Mouse (Mus musculus) hindbrain, embryonic 16.5 days (tissue): ENCODE measurements around the gene Tex26. TPM values are rescaled to one million over a fixed set of nuclear protein-coding genes. Genes with fewer than 3 reads are reported as not detected.

ENCODE experiments used
- ATAC-seq: fragments of 200-750 bp; cut with Nextera tagmentation; 2 replicates; pipeline ENCODE4 v1.8.0; 2017; ENCODE audit warnings: moderate TSS enrichment, moderate library complexity
- H3K27ac ChIP-seq: fragments of 300-500 bp; sonication (generic); 2 replicates; pipeline ENCODE4 v1.5.1; 2014; ENCODE audit warnings: low read depth, mild to moderate bottlenecking, control low read depth, low read length, moderate library complexity
- H3K27me3 ChIP-seq: fragments of 300-500 bp; sonication (generic); replicated peaks from 2 replicates; pipeline ENCODE4 v1.6.1; 2014; ENCODE audit warnings: low read length; ENCODE audit not compliant: control insufficient read depth, insufficient read depth
- H3K36me3 ChIP-seq: fragments of 300-500 bp; sonication (generic); 2 replicates; pipeline ENCODE4 v1.6.1; 2014; ENCODE audit warnings: mild to moderate bottlenecking, low read length, moderate library complexity, mixed read lengths; ENCODE audit not compliant: control insufficient read depth, insufficient read depth
- H3K4me1 ChIP-seq: fragments of 300-500 bp; sonication (generic); 2 replicates; pipeline ENCODE4 v1.6.1; 2014; ENCODE audit warnings: low read depth, low read length; ENCODE audit not compliant: control insufficient read depth, insufficient read depth
- H3K4me2 ChIP-seq: fragments of 300-500 bp; sonication (generic); 2 replicates; pipeline ENCODE4 v1.6.1; 2014; ENCODE audit warnings: mild to moderate bottlenecking, low read length, control low read depth, moderate library complexity
- H3K4me3 ChIP-seq: fragments of 300-500 bp; sonication (generic); 2 replicates; pipeline ENCODE4 v1.5.1; 2014; ENCODE audit warnings: mild to moderate bottlenecking, low read length, control low read depth, moderate library complexity
- H3K9ac ChIP-seq: fragments of 300-500 bp; sonication (generic); 2 replicates; pipeline ENCODE4 v1.6.1; 2014; ENCODE audit warnings: low read depth, mild to moderate bottlenecking, control low read depth, low read length, moderate library complexity
- H3K9me3 ChIP-seq: fragments of 300-500 bp; sonication (generic); 2 replicates; pipeline ENCODE4 v1.6.1; 2014; ENCODE audit warnings: mild to moderate bottlenecking, low read length, moderate library complexity; ENCODE audit not compliant: control insufficient read depth
- WGBS: fragments of 180-500 bp; shearing (Covaris S2); extraction: QIAGEN DNeasy Blood & Tissue Kit; methylation state at CpG from one replicate; pipeline ENCODE4 v1.1.7; 2014; 5-methylcytosine and 5-hydroxymethylcytosine counted together
- polyA plus RNA-seq: library from polyadenylated mRNA; unstranded; fragments of >200 nt; fragmentation: Nextera tagmentation; extraction: Ambion mirVana; gene quantifications from 2 replicates; pipeline ENCODE4 v1.2.1, GENCODE M21; 2015

Gene Tex26
- polyA plus RNA-seq, 1 experiment from 2014 or later, result 1.4 TPM

DNA sequence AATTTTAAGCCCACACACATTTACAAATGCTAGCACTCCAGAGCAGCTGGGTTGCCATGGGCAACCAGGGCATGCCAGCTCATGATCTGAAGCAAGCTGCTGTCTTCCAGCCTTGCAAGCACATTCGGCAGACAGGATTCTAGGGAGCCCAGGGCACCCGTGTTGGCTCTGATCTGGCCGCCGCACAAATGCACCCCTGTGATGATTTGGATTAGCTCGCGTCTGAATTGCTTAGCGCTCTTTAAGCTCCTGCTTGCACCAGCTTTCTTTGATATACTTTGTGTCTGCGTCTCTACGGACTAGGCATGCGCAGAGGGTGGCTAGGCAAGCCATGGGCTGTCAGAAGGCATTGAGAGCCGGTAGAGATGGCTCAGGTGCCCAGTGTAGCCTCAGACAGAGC, 49.7 kb downstream of the Tex26 start:
- Histone ChIP-seq H3K27ac (peak overlapping the region; percentile 86), H3K4me1 (peaks cover 27% of the 10 kb centered on the region), H3K27me3 (no peaks in the 10 kb centered on the region), H3K9ac (peak overlapping the region; percentile 56), H3K9me3 (no peaks in the 10 kb centered on the region), H3K4me2 (peak overlapping the region; percentile 59), H3K4me3 (peak overlapping the region; percentile 18), H3K36me3 (no peaks in the 10 kb centered on the region)
- peak; percentile 92 for ATAC-seq
- 10% methylated on average over 11 of the region's 11 CpGs for WGBS

DNA sequence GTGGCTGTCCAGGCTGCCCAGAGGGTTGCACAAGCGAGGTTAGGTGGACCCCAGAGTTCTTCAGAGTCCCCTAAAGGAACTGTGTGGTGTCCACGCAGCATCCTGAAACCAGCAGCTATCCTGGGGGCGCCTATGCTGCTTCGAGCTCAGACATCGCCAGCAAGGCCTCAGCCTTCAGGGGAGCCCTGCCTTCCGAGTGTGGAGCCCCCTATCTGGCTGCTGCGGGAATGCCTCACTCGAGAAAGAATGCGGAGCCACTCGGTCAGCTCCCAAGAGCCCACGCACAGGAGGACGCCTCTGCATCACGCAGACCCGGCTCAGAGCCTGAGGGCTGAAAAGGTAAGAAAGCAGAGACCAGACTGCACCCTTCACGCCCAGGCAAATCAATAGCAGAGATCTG, 50.8 kb downstream of the Tex26 start:
- WGBS, result 48% methylated on average over 15 of the region's 15 CpGs
- Histone ChIP-seq H3K4me1 (peaks cover 29% of the 10 kb centered on the region), H3K9ac (peak overlapping the region; percentile 13; the same call in 1 of the 2 replicates), H3K4me3 (no peak overlapping the region), H3K36me3 (no peaks in the 10 kb centered on the region), H3K9me3 (no peaks in the 10 kb centered on the region), H3K27me3 (no peaks in the 10 kb centered on the region), H3K27ac (peak overlapping the region; percentile 86), H3K4me2 (no peak overlapping the region)
- no peak for ATAC-seq

DNA sequence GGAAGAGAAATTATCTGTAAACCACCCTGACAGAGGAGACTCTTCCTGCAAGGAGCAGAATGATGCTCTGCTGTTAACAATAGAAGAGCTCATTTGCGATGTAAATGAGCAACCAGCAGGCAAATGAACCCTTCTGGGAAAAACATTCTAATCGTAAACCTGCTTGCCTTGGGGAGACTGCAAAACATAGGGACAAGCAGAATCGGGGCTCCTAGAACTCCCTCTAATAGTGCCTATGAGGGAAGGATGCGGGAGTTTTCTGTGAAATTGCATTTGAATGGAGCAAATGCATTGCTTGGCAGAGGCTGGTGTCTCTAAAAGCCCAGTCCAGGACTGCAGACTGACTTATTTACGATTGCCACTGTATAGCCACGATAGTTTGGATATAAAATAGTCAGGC, 56.2 kb downstream of the Tex26 start:
- H3K27ac ChIP-seq, result peak overlapping the region; percentile 73
- no peak overlapping the region for H3K9ac ChIP-seq
- no peaks in the 10 kb centered on the region for H3K36me3 ChIP-seq
- peaks cover 24% of the 10 kb centered on the region for H3K4me1 ChIP-seq
- H3K4me2 ChIP-seq, result no peak overlapping the region
- no peaks in the 10 kb centered on the region for H3K27me3 ChIP-seq
- H3K4me3 ChIP-seq, result no peak overlapping the region
- H3K9me3 ChIP-seq, result no peaks in the 10 kb centered on the region
- WGBS, result 13% methylated on average over 6 of the region's 6 CpGs
- peak; percentile 40 for ATAC-seq

DNA sequence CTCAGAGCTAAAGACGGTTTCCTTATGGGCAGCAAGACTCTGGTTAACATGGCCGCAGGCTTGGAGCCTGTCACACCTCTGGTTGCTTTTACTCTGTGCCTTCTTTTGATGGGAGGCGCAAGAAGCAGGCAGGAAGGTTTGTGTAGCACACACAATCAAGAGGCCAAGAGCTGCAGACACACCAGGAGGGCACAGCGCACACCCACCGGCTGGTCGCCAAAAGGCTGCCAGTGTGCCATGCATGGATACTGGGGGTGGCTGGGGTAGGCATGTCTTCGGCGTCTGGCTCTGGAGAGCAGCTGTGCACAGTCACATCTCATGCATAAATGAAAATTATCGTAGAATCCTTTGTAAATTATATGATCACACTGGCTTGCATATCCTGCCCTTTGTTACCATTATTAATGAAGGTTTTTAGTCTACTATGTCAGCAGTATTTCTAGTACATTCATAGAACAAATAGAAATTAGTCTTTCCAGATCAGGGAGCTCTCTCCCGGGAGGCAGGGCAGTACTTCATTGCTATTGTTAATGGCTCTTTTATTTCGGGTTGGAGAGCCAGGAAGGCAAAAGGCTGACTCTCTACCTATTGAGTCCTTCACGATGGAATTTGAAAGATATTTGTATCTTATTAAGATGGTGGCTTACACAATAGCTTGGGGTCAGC, 57.1 kb downstream of the Tex26 start:
- H3K27me3 ChIP-seq, result no peaks in the 10 kb centered on the region
- H3K9me3 ChIP-seq, result no peaks in the 10 kb centered on the region
- peak overlapping the region; percentile 73 for H3K27ac ChIP-seq
- peaks cover 24% of the 10 kb centered on the region for H3K4me1 ChIP-seq
- no peaks in the 10 kb centered on the region for H3K36me3 ChIP-seq
- no peak overlapping the region for H3K4me2 ChIP-seq
- 24% methylated on average over 12 of the region's 12 CpGs for WGBS
- 0 out of 2 replicates have a peak overlapping the region, but pooled peaks have one; percentile 14 for H3K9ac ChIP-seq
- ATAC-seq, result peak; percentile 60; the same call in 1 of the 2 replicates
- H3K4me3 ChIP-seq, result no peak overlapping the region

DNA sequence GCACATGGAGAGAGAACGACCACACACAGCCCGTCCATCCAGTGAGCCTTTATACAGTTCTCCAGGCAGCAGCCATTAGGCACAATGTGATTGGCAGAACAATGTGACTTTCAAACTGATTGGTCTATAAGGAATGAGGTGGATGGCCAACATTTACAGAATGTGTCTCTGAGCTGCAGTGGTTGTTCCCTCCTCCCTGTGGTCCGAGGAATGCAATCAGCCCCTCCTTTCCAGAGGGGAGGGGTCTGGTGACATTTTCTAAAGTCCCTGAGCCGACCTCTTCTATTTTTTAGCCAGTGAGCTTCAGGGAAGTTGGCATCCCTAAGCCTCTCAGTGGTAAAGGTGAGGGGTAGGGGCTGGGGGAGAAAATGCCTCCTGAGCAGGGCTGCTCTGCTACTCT, 60.5 kb downstream of the Tex26 start:
- H3K4me3 ChIP-seq, result no peak overlapping the region
- WGBS, result 43% methylated on average over 4 of the region's 4 CpGs
- H3K36me3 ChIP-seq, result no peaks in the 10 kb centered on the region
- no peak overlapping the region for H3K27ac ChIP-seq
- H3K9ac ChIP-seq, result no peak overlapping the region
- H3K9me3 ChIP-seq, result no peaks in the 10 kb centered on the region
- no peak overlapping the region for H3K4me2 ChIP-seq
- ATAC-seq, result no peak
- H3K4me1 ChIP-seq, result peaks cover 24% of the 10 kb centered on the region
- no peaks in the 10 kb centered on the region for H3K27me3 ChIP-seq

DNA sequence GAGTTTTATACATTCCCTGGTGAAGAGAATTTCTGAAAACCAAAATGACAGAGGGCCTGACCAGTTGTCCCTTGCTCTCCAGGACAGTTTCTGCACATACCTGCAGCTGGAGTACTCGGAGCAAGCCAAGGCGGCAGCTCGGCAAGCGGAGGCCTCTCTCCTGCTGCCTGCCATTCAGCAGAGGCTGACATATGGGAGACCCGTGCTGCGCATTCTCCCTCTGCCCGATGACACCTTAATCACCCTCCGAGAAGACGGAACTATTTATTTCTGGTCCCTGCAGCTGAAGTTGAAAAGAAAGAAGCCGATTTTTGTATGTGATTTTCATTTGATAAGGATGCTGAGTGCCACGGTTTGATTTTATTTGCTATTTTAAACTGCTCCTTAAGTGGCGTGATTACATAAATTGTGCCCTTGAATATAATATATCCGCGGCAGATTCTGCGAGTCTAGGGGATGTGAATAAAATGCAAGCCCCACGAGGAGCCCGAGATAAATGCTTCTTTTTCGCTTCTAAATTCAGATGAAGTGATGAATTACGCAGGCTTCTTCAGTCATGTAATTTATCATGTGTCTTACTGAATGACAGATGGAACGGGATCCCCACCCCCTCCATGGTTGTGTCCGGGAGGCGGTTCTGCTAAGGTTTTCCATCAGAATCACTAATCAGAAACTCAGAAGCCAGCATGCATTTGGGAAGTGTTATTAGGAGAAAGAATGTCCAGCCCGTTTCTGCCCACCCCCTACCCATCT, 64.1 kb downstream of the Tex26 start:
- no peaks in the 10 kb centered on the region for H3K27me3 ChIP-seq
- H3K4me1 ChIP-seq, result no peaks in the 10 kb centered on the region; the same call in 1 of the 2 replicates
- peak overlapping the region; percentile 41 for H3K27ac ChIP-seq
- no peaks in the 10 kb centered on the region for H3K9me3 ChIP-seq
- ATAC-seq, result peak; percentile 60; the same call in 1 of the 2 replicates
- no peaks in the 10 kb centered on the region for H3K36me3 ChIP-seq
- WGBS, result 43% methylated on average over 23 of the region's 23 CpGs
- peak overlapping the region; percentile 4; the same call in 1 of the 2 replicates for H3K4me2 ChIP-seq
- H3K4me3 ChIP-seq, result no peak overlapping the region
- peak overlapping the region; percentile 39; the same call in 1 of the 2 replicates for H3K9ac ChIP-seq

DNA sequence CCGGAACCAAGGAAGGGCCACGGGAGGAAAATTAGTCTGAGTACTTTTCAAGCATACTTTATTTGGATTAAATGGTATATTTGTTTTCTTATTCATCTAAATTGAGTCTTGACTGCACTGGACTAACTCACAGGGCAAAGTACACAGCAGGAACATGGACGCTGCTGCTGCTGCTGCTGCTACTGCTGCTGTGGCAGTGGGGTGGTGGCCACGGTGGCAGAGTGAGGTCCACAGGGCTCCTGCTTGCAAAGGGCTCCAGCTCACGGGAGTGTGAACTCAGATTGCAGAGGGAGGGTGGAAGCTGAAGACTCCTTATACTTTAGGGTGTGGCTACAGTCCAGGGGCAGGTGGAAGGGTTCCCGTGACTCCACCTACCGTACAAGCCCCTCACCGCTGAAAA, 65.5 kb downstream of the Tex26 start:
- no peak for ATAC-seq
- H3K9me3 ChIP-seq, result no peaks in the 10 kb centered on the region
- no peak overlapping the region for H3K27ac ChIP-seq
- WGBS, result 86% methylated on average over 8 of the region's 8 CpGs
- no peaks in the 10 kb centered on the region for H3K36me3 ChIP-seq
- H3K4me2 ChIP-seq, result no peak overlapping the region
- no peak overlapping the region for H3K4me3 ChIP-seq
- H3K4me1 ChIP-seq, result no peaks in the 10 kb centered on the region; the same call in 1 of the 2 replicates
- no peak overlapping the region for H3K9ac ChIP-seq
- no peaks in the 10 kb centered on the region for H3K27me3 ChIP-seq

DNA sequence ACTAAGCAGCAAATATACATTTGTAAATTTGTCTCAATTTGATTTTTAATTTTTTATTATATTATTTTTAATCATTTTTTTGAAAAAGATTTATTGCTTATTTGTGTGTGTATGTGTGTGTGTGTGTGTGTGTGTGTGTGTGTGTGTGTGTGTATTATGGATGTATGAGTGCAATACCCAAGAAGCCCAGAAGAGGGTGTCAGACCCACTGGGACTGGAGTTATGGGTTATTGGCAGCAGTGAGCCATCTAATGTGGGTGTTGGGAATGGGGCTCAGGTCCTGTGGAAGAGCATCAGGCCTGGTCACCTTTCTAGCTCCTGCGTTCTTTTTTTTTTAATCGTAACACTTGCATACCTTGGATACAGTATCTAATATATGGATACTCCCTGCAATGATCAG, 66.6 kb downstream of the Tex26 start:
- no peak overlapping the region for H3K27ac ChIP-seq
- no peak overlapping the region for H3K4me3 ChIP-seq
- WGBS, result 91% methylated on average over 2 of the region's 2 CpGs
- peaks cover 2% of the 10 kb centered on the region; the same call in 1 of the 2 replicates for H3K4me1 ChIP-seq
- H3K27me3 ChIP-seq, result no peaks in the 10 kb centered on the region
- no peak overlapping the region for H3K9ac ChIP-seq
- H3K36me3 ChIP-seq, result no peaks in the 10 kb centered on the region
- H3K4me2 ChIP-seq, result no peak overlapping the region
- no peaks in the 10 kb centered on the region for H3K9me3 ChIP-seq
- no peak for ATAC-seq
